Mouse (Mus musculus) hindbrain, embryonic 10.5 days (tissue): ENCODE results near the gene Sez6l. TPM values are rescaled to one million over a fixed set of nuclear protein-coding genes. Genes with fewer than 3 reads are reported as not detected.

Source experiments
- DNase-seq: peaks from one replicate; pipeline ENCODE4 v3.0.0-alpha.2; 2017; ENCODE audit warnings: low spot score
- H3K27ac ChIP-seq: fragments of 300-500 bp; sonication (generic); 2 replicates; pipeline ENCODE4 v1.5.1; 2016; ENCODE audit warnings: mild to moderate bottlenecking, moderate library complexity
- H3K27me3 ChIP-seq: fragments of 300-500 bp; sonication (generic); 2 replicates; pipeline ENCODE4 v1.6.1; 2016; ENCODE audit warnings: mild to moderate bottlenecking; ENCODE audit not compliant: poor library complexity, insufficient read depth, severe bottlenecking
- H3K36me3 ChIP-seq: fragments of 300-500 bp; sonication (generic); 2 replicates; pipeline ENCODE4 v1.6.1; 2016; ENCODE audit warnings: mild to moderate bottlenecking, moderate library complexity
- H3K4me1 ChIP-seq: fragments of 300-500 bp; sonication (generic); replicated peaks from 2 replicates; pipeline ENCODE4 v1.6.1; 2016; ENCODE audit warnings: mild to moderate bottlenecking
- H3K4me3 ChIP-seq: fragments of 300-500 bp; sonication (generic); 2 replicates; pipeline ENCODE4 v1.5.1; 2016; ENCODE audit warnings: mild to moderate bottlenecking, moderate library complexity
- H3K9me3 ChIP-seq: fragments of 300-500 bp; sonication (generic); 2 replicates; pipeline ENCODE4 v1.6.1; 2016; ENCODE audit warnings: mild to moderate bottlenecking, moderate library complexity
- WGBS: fragments of 180-500 bp; shearing (Covaris S2); methylation state at CpG from one replicate; pipeline ENCODE4 v1.1.7; 2016; 5-methylcytosine and 5-hydroxymethylcytosine counted together
- polyA plus RNA-seq: library from polyadenylated mRNA; unstranded; fragments of >200 nt; fragmentation: Nextera tagmentation; extraction: Ambion mirVana; gene quantifications from 2 replicates; pipeline ENCODE4 v1.2.1, GENCODE M21; 2016

The Sez6l gene
- 1.4 and 6.0 TPM in 2 replicates for polyA plus RNA-seq

- under 1% methylated on average over 50 of the region's 50 CpGs for WGBS
- peak; percentile 77 for DNase-seq
- Histone ChIP-seq H3K4me1 (peaks cover 57% of the 10 kb centered on the region), H3K36me3 (no peaks in the 10 kb centered on the region), H3K27me3 (peaks cover 100% of the 10 kb centered on the region), H3K4me3 (peak within 1 kb of the TSS; percentile 54), H3K9me3 (no peaks in the 10 kb centered on the region), H3K27ac (peak within 1 kb of the TSS; percentile 54)
Measured at GRCm38 (mm10) chr5:112576993-112577670, at the start of gene Sez6l. Sez6l (minus strand) TSS chr5:112577185.

- Histone ChIP-seq H3K27ac (peak overlapping the region; percentile 73), H3K27me3 (peaks cover 28% of the 10 kb centered on the region; the same call in 1 of the 2 replicates), H3K36me3 (no peaks in the 10 kb centered on the region), H3K4me1 (peaks cover 53% of the 10 kb centered on the region), H3K4me3 (peak overlapping the region; percentile 32), H3K9me3 (peaks cover under 1% of the 10 kb centered on the region; the same call in 1 of the 2 replicates)
- no peak for DNase-seq
- 52% methylated on average over 31 of the region's 31 CpGs for WGBS
Measured at GRCm38 (mm10) chr5:112625555-112626160, 48.7 kb upstream of the Sez6l start.

- H3K9me3 ChIP-seq: no peaks in the 10 kb centered on the region
- peaks cover 39% of the 10 kb centered on the region for H3K4me1 ChIP-seq
- H3K27me3 ChIP-seq: 0 out of 2 replicates have a peak, but pooled peaks cover 14% of the 10 kb centered on the region
- H3K27ac ChIP-seq: peak overlapping the region; percentile 51
- WGBS: 39% methylated on average over 2 of the region's 2 CpGs
- H3K4me3 ChIP-seq: no peak overlapping the region
- no peak for DNase-seq
- H3K36me3 ChIP-seq: no peaks in the 10 kb centered on the region
Measured at GRCm38 (mm10) chr5:112622946-112623345, 46.0 kb upstream of the Sez6l start.

DNA sequence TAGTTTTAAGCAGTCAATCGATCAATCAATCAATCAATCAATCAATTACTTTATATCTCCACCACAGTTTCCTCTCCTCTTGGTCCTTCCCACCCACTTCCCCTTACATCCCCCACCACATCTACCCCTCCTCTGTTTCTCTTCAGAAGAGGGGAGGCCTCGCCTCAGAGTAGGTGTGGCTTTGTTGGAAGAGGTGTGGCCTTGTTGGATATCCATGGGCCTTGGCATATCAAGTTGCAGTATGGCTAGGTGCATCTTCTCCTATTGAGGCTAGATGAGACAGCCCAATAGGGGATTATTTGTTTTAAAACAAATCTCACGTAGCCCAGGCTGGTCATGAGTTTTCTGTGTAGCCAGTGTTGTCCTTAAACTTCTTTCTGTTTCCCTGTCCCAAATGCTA lies 43.3 kb upstream of the Sez6l start:
- DNase-seq: no peak
- no peak overlapping the region for H3K4me3 ChIP-seq
- H3K27me3 ChIP-seq: 0 out of 2 replicates have a peak, but pooled peaks cover 13% of the 10 kb centered on the region
- no peaks in the 10 kb centered on the region for H3K9me3 ChIP-seq
- no peak overlapping the region for H3K27ac ChIP-seq
- H3K4me1 ChIP-seq: peaks cover 23% of the 10 kb centered on the region
- 63% methylated on average over 3 of the region's 3 CpGs for WGBS
- H3K36me3 ChIP-seq: no peaks in the 10 kb centered on the region

DNA sequence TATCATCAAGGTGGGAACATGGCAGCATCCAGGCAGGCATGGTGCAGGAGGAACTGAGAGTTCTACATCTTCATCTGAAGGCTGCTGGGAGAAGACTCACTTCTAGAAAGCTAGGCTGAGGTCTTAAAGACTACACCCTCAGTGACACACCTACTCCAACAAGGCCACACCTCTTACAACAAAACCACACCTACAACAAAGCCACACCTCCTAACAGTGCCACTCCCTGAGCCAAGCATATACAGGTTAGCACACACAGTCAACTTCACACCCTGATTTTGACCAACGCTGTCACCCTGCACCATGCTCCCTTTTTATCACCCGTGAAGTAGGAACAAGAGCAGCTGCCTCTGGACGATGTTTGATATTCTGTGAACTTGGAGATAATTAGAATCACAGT lies 42.4 kb upstream of the Sez6l start:
- Histone ChIP-seq H3K36me3 (no peaks in the 10 kb centered on the region), H3K27ac (no peak overlapping the region), H3K9me3 (no peaks in the 10 kb centered on the region), H3K27me3 (0 out of 2 replicates have a peak, but pooled peaks cover 4% of the 10 kb centered on the region), H3K4me3 (no peak overlapping the region), H3K4me1 (peaks cover 23% of the 10 kb centered on the region)
- WGBS: 86% methylated on average over 3 of the region's 3 CpGs
- DNase-seq: no peak

GRCm38 (mm10) chr5:112617602-112618247 lies 40.7 kb upstream of the Sez6l start:
- Histone ChIP-seq H3K27me3 (peaks cover 7% of the 10 kb centered on the region; the same call in 1 of the 2 replicates), H3K4me1 (peaks cover 16% of the 10 kb centered on the region), H3K9me3 (no peaks in the 10 kb centered on the region), H3K27ac (no peak overlapping the region), H3K4me3 (no peak overlapping the region), H3K36me3 (no peaks in the 10 kb centered on the region)
- no peak for DNase-seq
- 84% methylated on average over 16 of the region's 16 CpGs for WGBS

- Histone ChIP-seq H3K36me3 (no peaks in the 10 kb centered on the region), H3K27ac (no peak overlapping the region), H3K4me1 (peaks cover 13% of the 10 kb centered on the region; the same call in 1 of the 2 replicates), H3K4me3 (no peak overlapping the region), H3K27me3 (peaks cover 4% of the 10 kb centered on the region; the same call in 1 of the 2 replicates), H3K9me3 (no peaks in the 10 kb centered on the region)
- no peak for DNase-seq
- WGBS: 50% methylated on average over 7 of the region's 7 CpGs
Measured at GRCm38 (mm10) chr5:112615946-112616617, 39.1 kb upstream of the Sez6l start.

DNA sequence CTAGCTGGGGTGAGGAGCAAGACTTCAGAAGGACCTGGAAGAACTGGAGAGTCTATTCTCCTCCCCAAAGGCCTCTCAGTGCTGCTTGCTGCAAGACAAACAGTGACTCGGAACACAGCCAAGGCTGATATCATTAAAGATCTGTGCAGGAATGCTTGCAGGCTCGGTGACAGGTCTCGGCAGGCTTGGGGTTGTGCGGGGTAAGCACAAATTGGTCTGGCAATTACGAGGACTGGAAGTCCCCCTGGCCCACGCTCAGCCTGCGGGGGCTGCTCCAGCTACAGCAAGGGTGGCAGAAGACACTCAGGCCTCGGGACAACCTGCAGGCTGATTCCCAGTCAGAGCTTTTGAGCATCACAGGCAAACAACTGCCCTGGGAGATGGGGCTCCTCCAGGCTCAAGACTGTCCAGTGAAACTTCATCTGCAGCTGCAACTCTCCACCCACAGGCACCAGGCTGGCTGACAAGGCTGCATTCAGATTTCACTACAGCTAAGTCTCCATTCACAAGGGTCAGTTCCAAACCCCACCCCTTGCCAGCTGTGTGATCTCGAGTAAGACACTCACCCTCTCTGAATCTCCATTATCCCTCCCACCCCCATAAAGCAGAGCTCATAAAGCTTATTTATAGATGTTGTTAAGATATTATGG lies 31.0 kb upstream of the Sez6l start:
- Histone ChIP-seq H3K27ac (no peak overlapping the region), H3K4me3 (no peak overlapping the region), H3K36me3 (no peaks in the 10 kb centered on the region), H3K4me1 (peaks cover 32% of the 10 kb centered on the region), H3K9me3 (no peaks in the 10 kb centered on the region), H3K27me3 (peaks cover 4% of the 10 kb centered on the region; the same call in 1 of the 2 replicates)
- no peak for DNase-seq
- WGBS: 57% methylated on average over 9 of the region's 9 CpGs

DNA sequence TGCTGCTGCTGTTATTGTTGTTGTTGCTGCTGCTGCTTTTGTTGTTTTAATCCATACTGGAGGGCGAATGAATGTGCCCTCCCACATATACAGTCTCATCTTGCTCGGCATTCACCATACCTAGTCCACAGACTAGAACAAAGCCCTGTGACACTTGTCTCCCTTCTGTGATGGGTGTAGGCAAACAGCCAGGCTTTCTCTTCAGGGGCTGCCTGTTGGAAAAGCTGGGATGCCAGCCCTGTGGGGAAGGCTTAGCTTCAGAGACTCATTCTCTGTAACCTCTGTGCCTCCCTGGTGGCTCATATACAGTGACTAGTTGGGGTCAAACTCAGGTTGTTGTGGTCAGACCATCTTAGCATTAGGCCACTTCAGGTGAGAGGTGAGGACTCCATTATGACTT lies 30.1 kb upstream of the Sez6l start:
- H3K27me3 ChIP-seq: no peaks in the 10 kb centered on the region
- no peak for DNase-seq
- WGBS: 74% methylated on average over 2 of the region's 2 CpGs
- no peaks in the 10 kb centered on the region for H3K9me3 ChIP-seq
- H3K27ac ChIP-seq: no peak overlapping the region
- H3K36me3 ChIP-seq: no peaks in the 10 kb centered on the region
- no peak overlapping the region for H3K4me3 ChIP-seq
- peaks cover 32% of the 10 kb centered on the region for H3K4me1 ChIP-seq

GRCm38 (mm10) chr5:112605371-112605770 lies 28.4 kb upstream of the Sez6l start:
- peak overlapping the region; percentile 24; the same call in 1 of the 2 replicates for H3K27ac ChIP-seq
- no peaks in the 10 kb centered on the region for H3K36me3 ChIP-seq

DNA sequence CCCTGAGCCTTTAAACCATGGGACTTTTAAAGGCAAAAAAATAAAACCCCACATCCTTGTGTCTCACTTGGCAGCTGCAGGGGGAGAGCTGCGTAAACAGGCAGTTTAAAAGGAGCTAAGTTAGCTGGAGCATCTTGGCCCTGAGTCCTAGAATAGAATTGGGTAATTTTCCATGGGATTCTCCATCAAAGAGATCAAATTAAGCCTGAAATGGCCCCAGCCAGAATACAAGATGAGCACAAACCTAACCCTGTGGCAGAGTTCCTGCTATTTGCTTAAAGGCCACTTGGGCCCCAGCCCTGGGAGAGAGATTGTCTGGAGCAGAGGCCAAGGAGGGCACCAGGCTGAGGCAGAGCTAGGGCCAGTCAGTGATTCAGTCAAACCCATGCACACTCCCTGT lies 27.3 kb upstream of the Sez6l start:
- Histone ChIP-seq H3K27me3 (0 out of 2 replicates have a peak, but pooled peaks cover 5% of the 10 kb centered on the region), H3K27ac (peak overlapping the region; percentile 25; the same call in 1 of the 2 replicates), H3K36me3 (no peaks in the 10 kb centered on the region), H3K4me1 (peaks cover 32% of the 10 kb centered on the region), H3K4me3 (no peak overlapping the region), H3K9me3 (no peaks in the 10 kb centered on the region)
- 85% methylated on average over 1 of the region's 1 CpGs for WGBS
- no peak for DNase-seq

More at GRCm38 (mm10) chr5:112605371-112605770, 28.4 kb upstream of the Sez6l start:
- no peaks in the 10 kb centered on the region for H3K9me3 ChIP-seq
- H3K4me1 ChIP-seq: peaks cover 32% of the 10 kb centered on the region
- no peak overlapping the region for H3K4me3 ChIP-seq
- DNase-seq: no peak
- 87% methylated on average over 14 of the region's 14 CpGs for WGBS
- 0 out of 2 replicates have a peak, but pooled peaks cover under 1% of the 10 kb centered on the region for H3K27me3 ChIP-seq

- H3K36me3 ChIP-seq: no peaks in the 10 kb centered on the region
- 0 out of 2 replicates have a peak, but pooled peaks cover 5% of the 10 kb centered on the region for H3K27me3 ChIP-seq
- H3K4me1 ChIP-seq: peaks cover 32% of the 10 kb centered on the region
- 43% methylated on average over 3 of the region's 3 CpGs for WGBS
- no peaks in the 10 kb centered on the region for H3K9me3 ChIP-seq
- H3K4me3 ChIP-seq: no peak overlapping the region
- peak overlapping the region; percentile 25; the same call in 1 of the 2 replicates for H3K27ac ChIP-seq
- DNase-seq: no peak
Measured at GRCm38 (mm10) chr5:112603594-112603993, 26.6 kb upstream of the Sez6l start.
